Mouse (Mus musculus) frontal cortex, postnatal 14 days (tissue): ENCODE data around the gene B3galnt2.
A peak's percentile ranks its signal among the peaks of the same experiment; 100 is the strongest.
"Not testable (repeated sequence)": the region's sequence is repeated elsewhere in the genome, so short reads cannot be mapped to it uniquely, and the experiment has no call there.

Source experiments
- DNase-seq, 2 experiments: peaks; one replicate each; pipeline ENCODE4 v3.0.0; 2022; ENCODE audit warnings: low spot score in 2 of 2

B3galnt2 gene

GRCm38 (mm10) chr13:14006056-14006455, 51.8 kb downstream of the B3galnt2 start:
- no peak for DNase-seq

- DNase-seq, result no peak
These were observed 57.3 kb downstream of the B3galnt2 start for GRCm38 (mm10) chr13:14011454-14011995.

GRCm38 (mm10) chr13:14014001-14014400, 59.7 kb downstream of the B3galnt2 start:
- DNase-seq, result no peak

GRCm38 (mm10) chr13:14014540-14014939, 60.3 kb downstream of the B3galnt2 start:
- DNase-seq, result no peak

- no peak for DNase-seq
These were observed 61.3 kb downstream of the B3galnt2 start for GRCm38 (mm10) chr13:14015609-14016008.

- DNase-seq, result no peak
These were observed 64.0 kb downstream of the B3galnt2 start for GRCm38 (mm10) chr13:14018283-14018682.

GRCm38 (mm10) chr13:14018852-14019251, 64.6 kb downstream of the B3galnt2 start:
- no peak for DNase-seq

- DNase-seq, result not testable (repeated sequence)
These were observed 67.1 kb downstream of the B3galnt2 start for GRCm38 (mm10) chr13:14021417-14021816.

- no peak for DNase-seq
These were observed 71.3 kb downstream of the B3galnt2 start for GRCm38 (mm10) chr13:14025554-14025953.

GRCm38 (mm10) chr13:14026154-14026820, 72.0 kb downstream of the B3galnt2 start:
- no peak for DNase-seq

GRCm38 (mm10) chr13:14033309-14034072, 79.2 kb downstream of the B3galnt2 start:
- DNase-seq, result no peak

GRCm38 (mm10) chr13:14034073-14034348, 79.7 kb downstream of the B3galnt2 start:
- DNase-seq, result no peak

- not testable (repeated sequence) for DNase-seq
These were observed 81.1 kb downstream of the B3galnt2 start for GRCm38 (mm10) chr13:14035352-14035751.

GRCm38 (mm10) chr13:14035875-14036630, 81.8 kb downstream of the B3galnt2 start:
- no peak for DNase-seq

GRCm38 (mm10) chr13:14038911-14039291, 84.6 kb downstream of the B3galnt2 start:
- DNase-seq, result no peak

- DNase-seq, result peak; percentile 89 to 92
These were observed 85.2 kb downstream of the B3galnt2 start, which contains the start of gene Tbce for GRCm38 (mm10) chr13:14039292-14039965. Gene Tbce (minus strand): TSS chr13:14039638.

- DNase-seq, result no peak
These were observed 85.9 kb downstream of the B3galnt2 start for GRCm38 (mm10) chr13:14040186-14040585.

- DNase-seq, result no peak
These were observed 89.6 kb downstream of the B3galnt2 start for GRCm38 (mm10) chr13:14043851-14044250.

- DNase-seq, result no peak
These were observed 90.3 kb downstream of the B3galnt2 start for GRCm38 (mm10) chr13:14044521-14044920.
